Mouse (Mus musculus) embryo, embryonic 9.5 days (tissue): ENCODE measurements around the gene Gm4791.

Experiments
- DNase-seq: peaks from one replicate; pipeline ENCODE4 v3.0.0-alpha.2; 2017; ENCODE audit errors: extremely low spot score

Gene Gm4791

DNA sequence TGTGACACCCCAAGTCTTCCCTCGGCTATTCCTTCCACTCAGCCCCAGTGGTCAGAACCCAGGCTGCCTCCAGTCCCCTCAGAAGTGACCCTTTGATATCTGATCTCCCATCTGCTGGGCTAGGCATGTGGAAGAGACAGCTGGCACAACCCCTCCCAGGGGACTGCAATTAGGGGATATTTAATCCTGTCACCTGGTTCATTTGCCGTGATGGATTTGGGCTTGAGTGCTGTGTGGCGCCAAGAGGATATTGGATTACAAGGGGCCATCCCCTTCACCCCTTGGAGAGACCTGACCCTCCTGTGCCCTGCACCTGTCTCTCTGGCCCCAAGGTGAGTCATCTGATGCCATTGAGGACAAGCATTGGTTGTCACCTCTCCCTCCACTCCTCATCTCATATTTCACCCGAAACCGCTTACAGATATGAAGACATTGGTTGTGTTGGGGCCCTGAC lies at the start of gene Gm4791:
Gene Gm4791, plus strand, starts transcription at position 404 of the 454 bp plus-strand sequence.
- DNase-seq, result peak; percentile 70

DNA sequence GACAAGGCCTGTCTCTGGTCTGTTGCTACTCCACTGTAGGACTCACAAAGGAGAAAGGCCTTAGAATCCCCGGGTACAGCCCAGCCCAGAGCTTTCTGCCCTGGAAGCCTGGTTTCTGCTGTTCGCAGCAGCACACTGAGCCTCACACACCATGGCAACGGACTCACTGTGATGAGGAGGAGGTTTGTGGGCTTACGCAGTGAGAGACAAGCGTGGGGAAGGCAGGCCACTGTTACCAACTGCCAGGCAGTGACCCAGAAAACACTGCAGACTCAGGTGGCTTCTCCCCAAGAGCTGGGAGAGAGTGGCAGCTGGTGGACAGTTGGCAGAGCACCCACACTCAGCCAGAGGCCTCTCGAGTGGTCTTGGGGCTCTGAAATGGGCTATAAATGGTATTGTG lies 42.3 kb upstream of the Gm4791 start:
- no peak for DNase-seq

DNA sequence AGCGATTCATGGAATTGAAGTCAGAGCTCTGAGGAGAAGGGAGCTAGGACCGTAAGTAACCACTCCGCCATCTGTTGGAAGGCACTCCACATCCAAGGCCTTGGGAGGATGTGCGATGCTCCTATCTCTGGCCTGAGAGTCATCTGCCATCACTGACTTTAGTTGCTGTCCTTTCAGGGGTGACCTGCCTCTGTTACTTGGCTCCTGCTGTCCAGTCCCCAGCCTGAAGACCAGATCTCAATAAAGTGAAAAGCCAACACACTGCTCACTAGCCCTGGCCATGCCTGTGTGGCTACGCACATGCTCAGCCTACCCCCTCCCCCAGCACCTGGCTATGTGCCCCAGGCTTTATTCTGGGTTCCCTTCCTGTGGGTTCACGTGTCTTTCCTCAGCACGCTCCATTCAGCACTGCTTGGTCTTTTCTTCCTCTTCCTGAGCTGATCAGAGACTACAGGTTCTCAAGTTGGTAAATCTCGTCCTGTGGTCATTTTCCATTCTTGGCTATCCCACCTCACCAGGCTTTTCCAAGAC lies 41.1 kb upstream of the Gm4791 start:
- no peak for DNase-seq

DNA sequence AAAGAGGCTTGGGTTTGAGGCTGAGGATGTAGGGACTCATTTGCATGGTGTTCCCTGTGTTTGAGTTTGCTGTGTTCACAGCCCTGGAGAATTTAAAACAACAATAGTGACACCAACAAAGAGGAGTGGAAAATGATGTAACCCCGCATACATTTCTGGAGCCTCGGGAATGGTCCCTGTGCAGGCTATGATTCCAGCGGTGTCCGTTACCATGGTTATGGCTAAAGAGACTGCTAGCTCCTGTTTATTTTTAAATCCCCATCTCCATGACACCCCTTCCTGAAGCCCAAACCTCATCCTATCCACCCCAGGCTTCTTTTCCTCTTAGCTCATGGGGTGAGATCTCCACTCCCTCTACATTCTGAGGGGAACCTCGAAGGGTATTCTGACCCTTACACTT lies 32.5 kb upstream of the Gm4791 start:
- no peak for DNase-seq

DNA sequence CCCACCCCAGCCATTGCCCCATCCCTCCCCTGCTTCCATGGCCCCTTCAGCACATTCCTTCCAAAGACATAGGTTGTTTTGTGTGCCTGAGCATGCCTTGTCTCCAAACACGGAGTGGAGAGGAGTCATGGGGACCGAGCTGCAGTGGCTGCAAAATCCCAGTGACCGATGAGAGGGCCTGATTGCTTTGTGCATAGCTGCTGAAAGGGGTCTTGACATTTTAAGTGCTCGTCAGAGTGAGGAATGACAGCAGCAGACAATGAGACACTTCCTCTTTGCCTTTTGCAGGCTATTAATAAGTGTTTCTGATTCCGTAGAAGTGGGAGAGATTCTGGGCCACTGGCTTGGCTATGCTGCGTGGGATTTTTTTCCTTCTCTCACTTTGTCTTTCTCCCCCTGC lies 29.6 kb upstream of the Gm4791 start:
- peak; percentile 22 for DNase-seq

DNA sequence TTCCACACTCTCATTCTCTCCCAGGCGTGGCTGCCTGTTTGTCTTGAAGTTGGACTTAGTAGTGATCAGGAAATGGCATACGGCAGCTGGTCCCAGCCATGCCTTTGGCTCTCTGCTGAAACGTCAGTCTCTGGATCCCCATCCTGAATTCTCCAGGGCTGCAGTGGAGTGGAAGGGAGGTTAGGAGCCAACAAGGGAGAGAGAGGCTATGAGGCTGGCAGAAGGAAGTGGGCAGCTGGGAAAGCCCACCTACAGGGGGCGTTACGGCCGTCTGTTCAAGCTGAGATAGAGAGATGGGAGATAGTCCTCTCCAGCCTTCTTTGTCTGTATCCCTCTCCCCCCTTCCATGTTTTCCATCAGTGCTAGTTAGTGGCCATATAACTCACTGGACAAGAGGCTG lies 29.1 kb upstream of the Gm4791 start:
- no peak for DNase-seq

DNA sequence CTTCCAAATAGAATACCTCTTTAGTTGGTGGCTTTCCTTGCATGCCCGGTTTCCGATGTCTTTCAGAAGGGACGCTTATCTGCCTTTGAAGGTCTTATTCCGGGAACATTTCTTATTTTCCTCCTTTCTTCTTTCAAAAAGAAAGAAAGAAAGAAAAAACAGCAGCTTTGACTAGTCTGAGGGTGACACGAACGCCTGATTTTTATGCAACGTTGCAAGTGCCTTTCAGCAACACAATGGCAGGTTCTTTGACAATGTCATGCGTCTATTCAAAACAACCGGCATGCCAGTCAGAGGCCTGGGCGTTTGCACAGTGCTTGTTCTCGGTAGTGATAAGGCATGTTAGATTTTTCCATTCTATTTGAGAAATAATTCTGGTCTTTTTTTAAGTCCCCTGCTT lies 19.7 kb upstream of the Gm4791 start:
- no peak for DNase-seq

DNA sequence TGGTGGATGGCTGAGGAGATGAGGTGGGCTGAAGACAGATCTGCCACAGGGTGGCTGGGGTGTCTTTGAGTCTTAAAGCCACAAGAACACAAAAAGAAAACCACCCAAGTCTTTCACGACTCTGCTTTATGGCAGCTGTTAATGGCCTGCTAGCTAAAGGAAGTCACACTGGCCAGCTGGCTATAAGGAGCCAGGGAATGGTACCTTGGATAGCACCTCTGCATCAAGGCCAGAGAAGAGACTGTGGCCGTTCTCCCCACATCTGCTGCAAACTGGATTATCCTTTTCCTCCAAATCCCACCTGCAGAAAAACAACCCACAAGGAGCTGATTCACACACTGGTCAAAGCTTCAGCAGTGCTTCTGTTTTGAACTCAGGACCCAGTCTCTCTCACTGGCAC lies 18.4 kb upstream of the Gm4791 start:
- DNase-seq, result no peak

DNA sequence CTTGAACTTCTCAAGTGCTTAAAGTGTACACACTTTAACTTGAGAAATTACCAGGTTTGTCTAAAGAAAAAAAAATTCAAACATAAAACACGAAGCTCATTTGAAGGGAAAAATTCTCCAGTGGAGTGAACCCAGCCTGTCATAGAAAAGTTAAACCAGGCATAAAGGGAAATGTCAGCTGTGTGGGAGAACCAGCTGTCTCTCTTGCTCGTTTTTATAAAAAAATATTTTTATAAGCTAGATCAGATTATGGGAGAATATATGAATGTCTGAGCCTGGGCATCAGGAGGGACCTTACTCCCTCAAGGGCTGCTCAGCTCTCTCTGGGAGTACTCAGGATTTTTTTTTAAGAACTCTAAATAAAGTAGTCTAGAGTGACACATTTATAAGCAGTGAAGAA lies 15.1 kb upstream of the Gm4791 start:
- no peak for DNase-seq

DNA sequence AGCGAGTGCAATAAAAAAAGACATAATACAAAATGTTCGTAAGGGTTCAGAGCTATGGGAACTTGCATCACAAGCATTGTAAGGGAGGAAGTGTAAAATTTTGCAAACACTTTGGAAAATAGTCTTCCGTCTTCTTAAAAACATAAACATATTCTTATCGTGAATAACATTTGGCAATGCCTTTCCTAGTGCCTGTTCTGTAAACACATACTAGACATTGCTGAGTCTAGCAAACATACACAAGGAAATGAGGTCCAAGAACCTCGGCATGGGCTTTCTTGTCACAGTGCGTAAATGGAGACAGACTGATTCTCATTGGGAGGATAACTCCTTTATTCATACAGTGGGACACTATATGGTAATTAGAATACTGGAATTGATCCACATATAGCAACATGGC lies 43.0 kb downstream of the Gm4791 start:
- no peak for DNase-seq
